Mouse (Mus musculus) megakaryocyte-erythroid progenitor cell, adult 5 weeks (primary cell): Measurements from ENCODE around the gene Pla2g6. TPM values are rescaled to one million over a fixed set of nuclear protein-coding genes. Genes with fewer than 3 reads are reported as not detected.

Experiments used
- polyA plus RNA-seq: library from polyadenylated mRNA; stranded (reverse); fragments of >175 nt; gene quantifications from 2 replicates; pipeline ENCODE4 v1.2.3, GENCODE M21; 2012

The Pla2g6 gene
- polyA plus RNA-seq = 25.5 and 39.2 TPM in 2 replicates

DNA sequence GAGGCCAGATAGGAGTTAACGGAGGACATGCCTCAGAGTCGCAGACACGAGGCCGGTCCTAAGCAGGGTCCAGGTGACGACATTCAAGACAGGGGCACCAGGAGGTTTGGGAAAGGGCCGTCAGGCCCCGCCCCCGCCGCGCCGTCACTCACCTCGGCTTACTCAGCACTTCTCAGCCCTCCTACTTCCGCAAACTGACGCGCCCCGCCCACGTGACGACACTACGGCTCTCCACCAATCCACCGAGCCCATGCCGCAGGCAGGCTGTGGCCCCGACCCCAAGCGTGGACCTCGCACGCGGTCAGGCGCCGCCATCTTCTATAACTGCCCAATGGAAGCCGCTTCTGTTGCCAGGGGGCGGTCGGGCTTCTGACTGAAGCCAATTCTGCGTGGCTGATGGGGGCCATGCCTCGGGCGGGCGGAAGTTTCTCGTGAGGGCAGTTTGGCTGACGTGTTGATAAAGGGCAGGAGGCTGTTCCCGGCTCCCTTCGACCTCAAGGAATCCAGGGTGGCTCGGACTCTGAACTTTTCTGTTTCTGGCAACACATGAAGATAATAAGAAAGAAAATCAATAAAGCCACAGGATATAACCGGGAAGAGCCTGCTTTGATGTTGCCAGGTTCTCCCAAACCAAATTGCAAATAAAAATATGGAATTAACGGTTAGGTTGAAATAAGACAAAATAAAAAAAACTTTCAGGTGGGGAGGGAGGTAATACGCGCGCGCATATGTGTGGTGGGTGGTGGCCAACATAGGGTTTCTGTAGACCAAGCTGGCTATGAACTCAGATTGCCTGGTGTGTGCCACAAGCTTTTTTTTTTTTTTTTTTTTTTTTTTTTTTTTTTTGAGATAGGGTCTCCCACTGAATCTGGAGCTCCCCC, at the start of gene Pla2g6:
Gene Pla2g6 (minus strand): TSS at position 333 of the 881 bp plus-strand sequence.

DNA sequence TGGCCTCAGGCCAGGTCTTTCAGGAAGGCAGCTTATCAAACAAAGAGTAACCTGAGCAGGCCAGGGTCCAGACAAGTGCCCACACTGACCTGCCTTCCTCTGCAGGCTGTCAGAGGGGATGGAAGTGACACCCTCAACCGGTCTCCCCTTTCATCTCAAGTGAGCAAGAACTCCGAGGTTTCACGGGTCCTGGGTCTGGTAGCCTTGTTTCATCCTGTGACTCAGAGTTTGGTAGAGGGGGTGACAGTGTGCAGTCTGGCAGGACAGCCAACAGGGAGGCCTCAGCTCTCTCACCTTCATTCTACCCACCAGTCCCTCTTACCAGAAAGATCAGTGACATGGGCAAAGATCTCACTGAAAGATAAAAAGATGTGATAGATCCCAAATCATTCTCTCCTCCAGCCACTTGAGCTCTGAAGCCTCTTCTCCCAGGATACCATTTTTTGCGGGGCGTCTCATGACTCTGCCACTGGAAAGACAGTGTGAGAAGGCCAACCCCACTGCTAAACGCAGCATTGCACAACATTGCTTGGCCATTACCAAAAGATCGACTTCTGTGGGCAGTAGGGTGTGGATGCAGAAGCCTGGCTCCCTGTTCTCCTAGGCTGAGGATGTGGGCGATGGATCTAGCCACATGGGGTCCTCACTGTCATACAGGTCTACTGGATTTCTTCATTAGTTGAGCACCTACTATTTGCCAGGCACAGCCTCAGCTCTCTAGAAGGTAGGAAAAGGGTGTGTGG, 18.0 kb upstream of the Pla2g6 start, which contains the start of gene Maff:
Gene Maff (plus strand): TSS at position 571 of the 743 bp plus-strand sequence.

DNA sequence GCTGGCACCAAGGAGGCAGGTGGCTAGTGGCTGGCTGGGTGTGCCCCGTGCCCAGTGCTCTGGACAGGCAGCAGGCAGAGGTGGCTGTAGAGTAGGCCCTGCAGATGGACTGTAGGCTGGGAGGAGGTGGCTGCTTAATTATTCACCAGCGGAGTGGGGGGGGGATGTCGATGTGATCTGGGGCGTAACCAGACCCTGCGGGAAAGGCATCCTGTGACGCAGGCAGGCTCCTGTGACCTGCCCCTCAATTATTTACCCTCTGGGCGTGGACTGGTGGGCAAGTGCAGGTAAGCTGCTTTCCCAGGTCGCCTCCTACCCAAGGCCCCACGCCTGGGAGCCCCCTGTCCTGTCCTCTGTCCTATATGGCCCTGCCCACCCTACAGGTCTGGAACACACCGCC, 42.8 kb downstream of the Pla2g6 start, which contains the start of gene Baiap2l2:
Gene Baiap2l2 (minus strand): TSS at position 139 of the 400 bp plus-strand sequence.

DNA sequence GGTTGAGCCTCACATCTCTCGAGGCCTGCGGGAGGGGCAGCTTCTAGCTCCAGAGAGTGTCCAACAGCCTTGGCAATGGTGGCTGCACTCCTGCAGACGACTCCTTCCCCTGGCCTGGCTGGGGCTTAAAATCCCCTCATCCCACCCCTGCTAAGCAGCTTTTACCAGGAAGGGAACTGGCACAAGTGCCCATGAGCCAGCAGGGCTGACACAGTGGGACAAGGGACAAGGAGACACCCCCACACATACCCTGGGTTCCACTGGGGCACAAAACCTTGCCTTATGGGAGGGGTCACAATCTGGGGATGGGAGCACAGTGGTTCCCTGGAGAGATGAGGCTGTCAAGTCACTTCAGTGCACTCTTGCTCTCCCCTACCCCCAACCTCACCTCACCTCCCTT, 73.5 kb downstream of the Pla2g6 start, which contains the start of gene Slc16a8:
Gene Slc16a8 (minus strand): TSS at position 101 of the 400 bp plus-strand sequence.

Other genes starting within 250 kb of the Pla2g6 start
- 31.7 and 33.5 TPM in 2 replicates for gene Micall1, start 219.5 kb downstream of the Pla2g6 start, polyA plus RNA-seq
- 229 and 258 TPM in 2 replicates for gene Polr2f, start 187.4 kb downstream of the Pla2g6 start, polyA plus RNA-seq
- gene 1700088E04Rik, start 187.1 kb downstream of the Pla2g6 start, polyA plus RNA-seq = 0.46 and 0.53 TPM in 2 replicates
- gene Sox10, start 163.2 kb downstream of the Pla2g6 start, polyA plus RNA-seq = 0.08 TPM in 1 of 2 replicates, not detected in the other
- 16.8 and 19.5 TPM in 2 replicates for gene Pick1, start 99.2 kb downstream of the Pla2g6 start, polyA plus RNA-seq
- 0.03 and 0.22 TPM in 2 replicates for gene Gm49486, start 99.0 kb downstream of the Pla2g6 start, polyA plus RNA-seq
- gene Slc16a8, start 73.6 kb downstream of the Pla2g6 start, polyA plus RNA-seq = not detected in 2 replicates
- 1.5 TPM in 2 replicates for gene Baiap2l2, start 42.9 kb downstream of the Pla2g6 start, polyA plus RNA-seq
- 34.6 and 40.8 TPM in 2 replicates for gene Maff, start 18.2 kb upstream of the Pla2g6 start, polyA plus RNA-seq
- 62.5 and 64.0 TPM in 2 replicates for gene Tmem184b, start 75.2 kb upstream of the Pla2g6 start, polyA plus RNA-seq
- gene Csnk1e, start 127.2 kb upstream of the Pla2g6 start, polyA plus RNA-seq = 104 and 129 TPM in 2 replicates
- gene Kcnj4, start 176.9 kb upstream of the Pla2g6 start, polyA plus RNA-seq = not detected in 2 replicates
- gene Kdelr3, start 188.0 kb upstream of the Pla2g6 start, polyA plus RNA-seq = 0.09 and 0.10 TPM in 2 replicates
- gene Ddx17, start 218.4 kb upstream of the Pla2g6 start, polyA plus RNA-seq = 52.5 and 61.6 TPM in 2 replicates